Mouse (Mus musculus): ENCODE data around the gene Ccdc190.

Ccdc190 gene

GRCm38 (mm10) chr1:169932122-169932746, 3.8 kb downstream of the Ccdc190 start:
- in situ Hi-C loops (cut with MboI, MseI) = no loop called here

GRCm38 (mm10) chr1:169934005-169934725, 5.7 kb downstream of the Ccdc190 start:
- in situ Hi-C loops (cut with MboI, MseI) = no loop called here

- in situ Hi-C loops (cut with MboI, MseI) = loop anchor here (5.0 kb wide), 1 partner anchor 407 kb away; the partner anchor contains the start of gene Nuf2
These were observed 10.9 kb downstream of the Ccdc190 start for GRCm38 (mm10) chr1:169939345-169939744.

GRCm38 (mm10) chr1:169946004-169946403, 17.6 kb downstream of the Ccdc190 start:
- in situ Hi-C loops (cut with MboI, MseI) = no loop called here

- in situ Hi-C loops (cut with MboI, MseI) = no loop called here
These were observed 19.2 kb downstream of the Ccdc190 start for GRCm38 (mm10) chr1:169947654-169948053.

- in situ Hi-C loops (cut with MboI, MseI) = no loop called here
These were observed 19.8 kb downstream of the Ccdc190 start for GRCm38 (mm10) chr1:169948280-169948679.

- in situ Hi-C loops (cut with MboI, MseI) = no loop called here
These were observed 20.4 kb downstream of the Ccdc190 start for GRCm38 (mm10) chr1:169948866-169949265.

- in situ Hi-C loops (cut with MboI, MseI) = loop anchor here (10.0 kb wide), 1 partner anchor 185 kb away; no protein-coding TSS in a partner anchor
These were observed 21.5 kb downstream of the Ccdc190 start for GRCm38 (mm10) chr1:169949981-169950380.

- in situ Hi-C loops (cut with MboI, MseI) = loop anchor here (10.0 kb wide), 1 partner anchor 184 kb away; no protein-coding TSS in a partner anchor
These were observed 22.2 kb downstream of the Ccdc190 start for GRCm38 (mm10) chr1:169950651-169951050.

GRCm38 (mm10) chr1:169951561-169951960, 23.1 kb downstream of the Ccdc190 start:
- in situ Hi-C loops (cut with MboI, MseI) = loop anchor here (10.0 kb wide), 1 partner anchor 183 kb away; no protein-coding TSS in a partner anchor

GRCm38 (mm10) chr1:169952636-169953035, 24.2 kb downstream of the Ccdc190 start:
- in situ Hi-C loops (cut with MboI, MseI) = loop anchor here (10.0 kb wide), 1 partner anchor 182 kb away; no protein-coding TSS in a partner anchor

GRCm38 (mm10) chr1:169953106-169953505, 24.7 kb downstream of the Ccdc190 start:
- in situ Hi-C loops (cut with MboI, MseI) = loop anchor here (10.0 kb wide), 1 partner anchor 182 kb away; no protein-coding TSS in a partner anchor

GRCm38 (mm10) chr1:169968792-169969515, 40.5 kb downstream of the Ccdc190 start, which contains the start of gene Hsd17b7:
Hsd17b7 (minus strand) TSS chr1:169969241.
- in situ Hi-C loops (cut with MboI, MseI) = no loop called here

- in situ Hi-C loops (cut with MboI, MseI) = no loop called here
These were observed 41.1 kb downstream of the Ccdc190 start for GRCm38 (mm10) chr1:169969516-169969886.

- in situ Hi-C loops (cut with MboI, MseI) = no loop called here
These were observed 42.5 kb downstream of the Ccdc190 start for GRCm38 (mm10) chr1:169970936-169971335.

- in situ Hi-C loops (cut with MboI, MseI) = no loop called here
These were observed 43.5 kb downstream of the Ccdc190 start for GRCm38 (mm10) chr1:169971998-169972397.

- in situ Hi-C loops (cut with MboI, MseI) = no loop called here
These were observed 49.2 kb downstream of the Ccdc190 start for GRCm38 (mm10) chr1:169977621-169978020.

All from T-helper 1 cell (primary cell).